Mouse (Mus musculus) retina, postnatal 1 day (tissue): ENCODE measurements around the gene Myo9b.
A peak's percentile ranks its signal among the peaks of the same experiment; 100 is the strongest.

Experiments
- DNase-seq: peaks from one replicate; pipeline ENCODE4 v3.0.0-alpha.2; 2012

Myo9b gene

DNA sequence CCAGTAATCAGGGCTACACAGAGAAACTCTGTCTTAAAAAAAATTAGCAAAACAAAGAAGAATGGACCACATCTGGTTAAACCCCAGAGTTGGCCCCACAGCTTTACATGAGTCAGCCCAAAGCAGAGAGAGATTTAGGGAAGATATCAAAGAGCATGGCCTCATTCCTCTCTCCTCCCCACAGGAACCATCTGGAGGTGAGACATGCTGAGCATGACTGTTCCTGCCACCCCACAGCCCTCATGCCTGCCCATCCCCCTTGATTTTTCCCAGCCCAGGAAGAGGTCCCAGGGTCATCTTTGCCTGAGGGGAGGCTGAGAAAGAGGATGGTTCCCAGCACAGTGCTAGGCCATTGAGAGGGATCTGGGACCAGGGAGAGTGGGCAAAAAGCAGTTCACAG lies 95.9 kb downstream of the Myo9b start:
- no peak for DNase-seq

- DNase-seq, result no peak
Observed at GRCm38 (mm10) chr8:71369040-71369718, 96.7 kb downstream of the Myo9b start.

DNA sequence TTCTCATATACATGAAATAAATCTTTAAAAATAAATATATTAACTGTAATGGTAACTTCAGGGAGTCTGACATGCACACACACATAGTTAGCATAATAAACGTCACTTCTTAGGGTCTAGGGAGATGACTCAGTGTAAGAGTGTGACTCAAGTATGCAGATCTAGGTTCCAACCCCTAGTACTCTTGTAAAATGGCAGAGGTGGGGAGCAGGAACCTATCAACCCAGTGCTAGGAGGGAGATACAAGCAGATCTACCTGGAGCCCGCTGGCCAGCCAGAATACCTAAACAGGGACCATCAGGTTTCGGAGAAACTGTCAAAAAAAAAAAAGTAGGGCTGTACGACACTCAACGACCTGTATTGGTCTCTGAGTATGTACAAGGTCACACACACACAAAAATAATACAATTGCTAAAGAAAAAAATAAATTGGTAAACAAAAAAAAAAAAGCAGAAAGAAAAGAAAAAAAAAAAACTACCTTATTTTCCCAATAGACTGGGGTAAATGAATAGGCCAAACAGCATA lies 98.3 kb downstream of the Myo9b start:
- DNase-seq, result peak; percentile 3

GRCm38 (mm10) chr8:71371236-71371848 lies 98.8 kb downstream of the Myo9b start, which contains the start of gene Ocel1:
TSS of gene Ocel1 (plus strand) at chr8:71371298.
- peak; percentile 98 for DNase-seq

DNA sequence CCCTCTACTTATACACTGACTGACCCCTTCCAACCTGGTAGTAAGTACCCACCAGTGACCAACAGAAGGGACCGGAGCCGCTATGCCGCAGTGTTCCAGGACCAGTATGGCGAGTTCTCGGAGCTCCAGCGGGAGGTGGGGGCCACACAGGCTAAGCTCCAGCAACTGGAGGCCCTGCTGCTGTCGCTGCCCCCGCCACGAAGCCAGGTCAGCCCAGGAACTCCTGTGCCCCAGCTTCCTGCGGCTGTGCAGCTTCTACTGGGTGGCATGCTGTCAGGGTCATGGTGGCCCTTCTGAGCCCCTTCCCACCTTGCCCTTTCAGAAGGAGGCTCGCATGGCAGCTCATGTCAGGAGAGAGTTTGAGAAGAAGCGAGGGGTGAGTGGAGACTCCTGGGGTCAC lies 99.9 kb downstream of the Myo9b start:
- peak; percentile 25 for DNase-seq

DNA sequence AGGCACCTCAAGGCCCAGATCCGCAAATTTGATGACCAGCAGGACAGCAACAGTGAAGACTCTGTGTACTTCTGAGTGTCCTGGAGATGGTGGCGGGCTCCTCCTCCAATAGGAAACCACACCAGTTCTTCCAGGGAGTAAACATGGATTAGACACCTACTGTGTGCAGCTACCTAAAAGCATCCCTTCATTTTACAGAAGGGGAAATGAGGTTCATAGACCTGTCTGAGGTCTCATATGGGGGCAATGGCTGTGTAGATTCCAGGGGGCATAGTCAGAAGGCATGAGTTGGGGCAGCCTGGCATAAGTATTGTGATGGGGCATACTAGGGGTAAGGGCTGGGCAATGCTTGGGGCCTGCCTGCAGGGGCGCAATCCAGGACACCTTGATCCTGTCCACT lies 100.5 kb downstream of the Myo9b start:
- DNase-seq, result no peak

GRCm38 (mm10) chr8:71374616-71375206 lies 102.2 kb downstream of the Myo9b start:
- peak; percentile 29 for DNase-seq

DNA sequence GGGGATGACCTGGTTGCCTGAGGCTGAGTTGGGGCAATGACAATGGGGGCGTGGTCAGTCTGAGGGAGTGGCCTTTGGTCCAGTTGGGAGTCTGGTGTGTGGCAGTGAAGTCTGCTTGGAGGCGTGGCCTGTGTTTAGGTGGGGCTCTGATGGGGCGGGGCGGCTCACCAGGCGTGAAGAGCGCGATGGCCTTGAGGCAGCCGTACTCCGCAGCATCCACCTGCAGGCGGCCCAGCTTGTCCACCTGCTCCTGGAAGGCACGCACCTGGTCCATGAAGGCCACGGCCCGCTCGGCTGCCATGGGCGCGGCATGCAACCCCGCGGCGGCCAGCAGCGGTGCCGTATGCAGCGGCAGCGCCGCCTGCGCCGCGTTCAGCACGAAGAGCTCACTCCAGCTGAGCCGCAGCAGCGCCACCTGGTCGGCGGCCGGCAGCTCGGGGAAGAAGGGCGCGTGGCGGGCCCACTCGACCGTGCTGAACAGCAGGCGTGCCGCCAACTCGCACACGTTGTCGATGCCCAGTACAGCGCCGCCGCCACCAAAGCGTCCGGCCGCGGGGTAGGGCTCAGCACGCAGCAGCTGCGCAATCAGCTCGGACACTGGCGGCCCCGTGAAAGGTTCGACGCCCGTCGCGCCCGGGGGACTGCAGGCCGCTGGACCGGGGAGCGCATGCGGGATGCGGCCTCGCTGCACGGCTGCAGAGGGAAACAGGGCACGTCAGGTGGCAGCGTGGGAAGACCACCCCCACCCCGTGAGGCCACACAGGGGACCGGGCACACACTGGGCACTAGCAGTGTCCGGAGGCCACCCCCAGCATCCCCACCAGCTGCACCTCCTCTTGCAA lies 103.3 kb downstream of the Myo9b start:
- DNase-seq, result peak; percentile 86

GRCm38 (mm10) chr8:71376423-71377030 lies 104.0 kb downstream of the Myo9b start:
- DNase-seq, result peak; percentile 45

DNA sequence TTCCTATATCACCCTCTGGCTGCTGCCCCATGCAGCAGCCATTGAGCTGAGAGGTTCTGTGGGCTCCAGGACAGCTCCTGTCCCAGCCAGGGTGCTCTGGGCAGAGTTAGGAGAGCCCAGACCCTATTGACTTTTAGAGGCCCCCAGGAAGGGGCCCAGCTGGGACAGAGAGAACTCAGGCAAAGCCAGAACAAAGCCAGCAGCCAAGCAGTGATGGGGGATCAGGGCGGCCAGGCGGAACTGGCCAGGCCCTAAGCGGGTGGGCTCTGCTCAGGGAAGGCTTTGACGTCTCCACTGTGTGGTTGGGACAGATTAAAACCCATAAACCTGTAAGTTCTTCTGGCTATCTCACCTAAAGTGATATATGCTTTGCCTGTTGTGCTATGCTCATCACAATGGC lies 106.5 kb downstream of the Myo9b start:
- peak; percentile 12 for DNase-seq

DNA sequence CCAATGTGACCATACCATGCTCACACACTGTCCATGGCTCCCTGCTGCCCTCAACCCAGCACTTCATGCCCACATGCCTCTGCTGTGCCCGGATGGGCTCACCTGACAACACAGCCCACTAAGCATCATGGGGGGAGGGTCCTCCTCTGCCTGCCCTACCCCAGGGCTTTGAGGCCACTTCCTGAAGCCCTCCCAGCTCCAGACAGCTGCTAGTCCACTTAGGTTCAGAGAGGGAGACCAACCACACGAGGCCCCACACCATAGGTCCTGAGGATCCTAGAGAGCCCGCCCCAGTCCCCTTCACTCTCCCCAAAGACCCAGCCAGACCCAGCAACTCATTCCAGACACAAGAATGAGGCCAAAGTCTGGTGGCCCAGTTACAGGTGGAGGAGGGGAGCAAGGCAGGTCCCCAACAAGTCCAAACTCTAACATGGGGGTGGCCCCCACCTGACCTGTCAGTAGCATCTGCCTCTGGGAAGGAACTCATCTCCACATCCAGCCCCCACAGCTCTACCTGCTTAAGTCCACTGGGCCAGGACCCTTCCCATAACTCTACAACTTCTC lies 107.1 kb downstream of the Myo9b start:
- peak; percentile 22 for DNase-seq

GRCm38 (mm10) chr8:71380178-71381171 lies 108.0 kb downstream of the Myo9b start:
- DNase-seq, result peak; percentile 23

DNA sequence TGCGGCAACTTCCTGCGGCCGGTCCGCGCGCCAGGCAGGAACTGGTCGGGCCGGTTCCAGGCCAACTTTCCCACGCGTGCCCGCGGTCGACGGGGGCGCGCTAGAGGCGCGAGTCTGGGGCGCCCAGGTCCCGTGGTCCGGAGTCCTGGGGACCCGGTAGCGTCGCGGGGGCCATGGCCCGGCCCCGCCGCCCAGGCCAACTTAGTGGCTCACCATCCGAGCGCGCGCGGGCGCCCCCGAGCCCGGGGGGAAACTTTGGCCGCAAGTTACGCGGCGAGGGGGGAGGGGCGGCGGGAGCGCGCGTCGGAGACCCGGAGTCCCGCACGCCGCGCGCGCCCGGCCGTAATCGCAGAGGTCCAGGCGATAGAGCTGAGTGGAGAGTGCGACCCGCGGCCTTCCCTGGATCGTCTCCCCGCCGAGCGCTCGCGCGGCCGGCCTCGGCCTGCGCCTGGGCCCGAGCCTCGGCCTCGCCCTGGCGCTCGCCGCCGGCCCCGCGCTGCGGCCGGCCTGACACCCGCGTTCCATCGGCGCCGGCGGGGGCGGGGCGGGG lies 109.0 kb downstream of the Myo9b start, which contains the start of gene Nr2f6:
Gene Nr2f6, minus strand, starts transcription at position 540 of the 550 bp plus-strand sequence.
- peak; percentile 82 for DNase-seq

DNA sequence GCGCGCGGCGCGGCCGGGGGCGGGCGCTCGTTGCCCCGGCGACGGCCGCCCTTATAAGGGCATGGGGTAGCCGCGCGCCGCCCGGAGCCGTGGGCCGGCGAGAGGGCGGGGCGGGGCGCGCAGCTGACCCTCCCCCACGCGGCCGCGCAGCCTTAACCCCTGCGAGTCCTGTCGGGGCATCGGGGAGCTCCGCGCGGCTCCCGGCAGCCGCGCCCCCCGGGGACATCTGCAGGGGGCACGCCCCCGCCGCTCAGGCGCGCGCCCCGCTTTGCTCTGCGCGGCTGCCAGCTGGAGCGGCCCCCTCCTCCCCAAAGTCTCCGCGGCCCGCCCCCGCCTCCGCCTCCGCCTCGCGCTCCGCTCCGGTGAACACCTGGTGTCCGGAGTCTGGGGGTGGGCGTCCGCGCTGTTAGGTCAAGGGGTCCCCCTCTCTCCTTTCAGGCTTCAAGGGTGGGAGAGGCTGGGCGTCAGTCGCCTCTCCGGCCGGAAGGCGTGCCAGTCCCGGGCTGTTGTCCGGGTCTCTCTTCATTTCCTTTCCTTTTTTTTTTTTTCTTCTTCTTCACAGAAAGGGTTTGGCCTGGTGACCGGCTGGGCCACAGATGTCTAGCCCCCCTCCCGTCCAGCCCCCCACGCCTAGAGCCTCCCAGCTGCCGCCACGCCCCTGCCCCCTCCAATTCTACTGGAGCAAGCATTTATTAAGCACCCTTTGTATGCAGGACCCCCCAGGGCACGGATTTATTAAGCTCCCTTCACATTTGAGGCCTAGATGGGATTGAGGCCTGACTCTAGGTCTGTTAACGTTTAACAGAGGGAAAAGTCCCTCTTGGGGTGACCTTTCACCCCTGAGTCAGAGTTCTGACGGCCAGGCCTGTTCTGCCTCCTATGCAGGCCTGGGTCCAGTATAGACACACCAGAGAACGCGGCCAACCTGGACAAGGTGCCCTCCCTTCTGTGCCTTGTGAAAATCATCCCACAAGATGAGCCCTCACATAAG lies 109.8 kb downstream of the Myo9b start:
- DNase-seq, result peak; percentile 93

- DNase-seq, result no peak
Observed at GRCm38 (mm10) chr8:71383396-71383795, 110.9 kb downstream of the Myo9b start.

DNA sequence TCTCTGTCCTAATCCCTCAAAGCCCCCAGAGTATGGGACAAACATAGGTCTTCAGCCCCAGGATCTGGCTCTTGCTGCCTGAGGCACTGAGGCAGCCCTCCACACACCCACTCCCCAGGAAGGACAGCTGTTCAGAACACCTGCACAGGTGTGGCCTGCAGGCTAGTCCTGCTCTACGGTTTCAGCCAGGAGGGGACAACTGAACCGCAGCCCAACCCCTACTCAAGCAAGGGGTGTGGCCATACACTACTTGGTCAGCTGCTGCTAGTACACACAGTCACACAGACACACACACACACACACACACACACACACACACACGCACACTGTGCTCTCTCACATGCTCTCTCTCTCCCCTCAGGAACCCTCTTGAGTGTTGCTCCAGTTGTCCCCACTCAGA lies 111.3 kb downstream of the Myo9b start:
- peak; percentile 43 for DNase-seq

GRCm38 (mm10) chr8:71385212-71385835 lies 112.8 kb downstream of the Myo9b start:
- DNase-seq, result peak; percentile 6

DNA sequence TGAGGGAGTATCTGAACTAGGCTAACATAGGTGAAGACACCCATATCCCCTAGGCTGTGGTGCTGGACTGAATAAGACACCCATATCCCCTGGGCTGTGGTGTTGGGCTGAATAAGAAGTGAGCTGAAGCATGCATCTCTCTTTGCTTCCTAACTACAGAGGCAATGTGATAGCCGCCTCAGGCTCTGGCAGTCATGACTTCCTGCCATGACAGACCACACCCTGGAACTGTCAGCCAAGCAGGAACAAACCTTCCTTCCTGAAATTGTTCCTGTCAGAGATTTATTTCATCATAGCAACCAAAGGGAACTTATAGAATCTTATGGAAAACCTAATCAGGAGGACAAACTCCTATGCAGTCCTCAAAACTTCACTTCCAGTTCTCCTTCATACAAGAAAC lies 115.8 kb downstream of the Myo9b start:
- DNase-seq, result no peak

- DNase-seq, result no peak
Observed at GRCm38 (mm10) chr8:71391696-71392095, 119.2 kb downstream of the Myo9b start.
